Mouse (Mus musculus): Measurements from ENCODE around the gene 1700034J05Rik. TPM values are rescaled to one million over a fixed set of nuclear protein-coding genes. Genes with fewer than 3 reads are reported as not detected.

1700034J05Rik gene
- total and polyA plus RNA-seq, 3 experiments: not detected

- TF ChIP-seq RAD21 (IDR thresholded peaks at IDR 0.05; ENCODE audit: low read depth, low read length) (no peak), USF1 (IDR thresholded peaks at IDR 0.05; ENCODE audit: low read depth, low read length) (no peak), ETS1 (conservative IDR thresholded peaks at IDR 0.05; ENCODE audit: low read depth, low read length) (no peak), RCOR1 (conservative IDR thresholded peaks at IDR 0.05; ENCODE audit: low read depth, low read length) (no peak), ZNF384 (IDR thresholded peaks at IDR 0.05; ENCODE audit: low read depth, low read length) (no peak), ELF1 (IDR thresholded peaks at IDR 0.05; ENCODE audit: low read depth, low read length) (no peak), MAFK (IDR thresholded peaks at IDR 0.05; ENCODE audit: insufficient replicate concordance, low read length) (no peak), TBP (conservative IDR thresholded peaks at IDR 0.05; ENCODE audit: low read depth, low read length) (no peak), POLR2A (IDR thresholded peaks at IDR 0.05; ENCODE audit: low read depth, low read length) (no peak), CHD1 (IDR thresholded peaks at IDR 0.05; ENCODE audit: low read depth, low read length) (no peak), EP300 (IDR thresholded peaks at IDR 0.05; ENCODE audit: low read length) (no peak), MAX (IDR thresholded peaks at IDR 0.05; ENCODE audit: low read length) (no peak), E2F4 (IDR thresholded peaks at IDR 0.05; ENCODE audit: insufficient replicate concordance, low read depth, low read length) (no peak), TCF12 (IDR thresholded peaks at IDR 0.05; ENCODE audit: low read depth, low read length) (no peak), ZMIZ1 (IDR thresholded peaks at IDR 0.05; ENCODE audit: low read depth, low read length) (no peak)
- in situ Hi-C loops (cut with MboI; ENCODE audit: low pct_ligation_motif_present, low pct_unique_long_range_greater_than_20kb, low sequenced_read_pairs): no loop called here
Observed at GRCm38 (mm10) chr6:146926415-146926980, 27.7 kb downstream of the 1700034J05Rik start.

GRCm38 (mm10) chr6:146918341-146918740, 35.9 kb downstream of the 1700034J05Rik start:
- Histone ChIP-seq H3K27me3 (replicated peaks) (no peaks in the 10 kb centered on the region), H3K4me1 (ENCODE audit: control insufficient read depth in 1 of 2, insufficient read depth in 2 of 2) (peaks cover 0 to 6% of the 10 kb centered on the region in 2 experiments; a peak in 1 of 4 replicates), H3K4me2 (ENCODE audit: insufficient read depth, low read depth, poor library complexity, severe bottlenecking) (no peak overlapping the region), H3K9ac (ENCODE audit: insufficient read depth, low read depth) (no peak overlapping the region), H3K79me2 (replicated peaks; ENCODE audit: control insufficient read depth, extremely low read depth, insufficient read depth, poor library complexity, severe bottlenecking) (no peaks in the 10 kb centered on the region), H3K27ac (ENCODE audit: insufficient read depth, low read depth) (no peak overlapping the region), H3K36me3 (replicated peaks in 1 of 2; ENCODE audit: control insufficient read depth in 1 of 2, insufficient read depth in 1 of 2, low read length in 1 of 2) (peaks cover 0 to 5% of the 10 kb centered on the region in 2 experiments), H3K9me3 (replicated peaks; ENCODE audit: low read length) (no peaks in the 10 kb centered on the region), H3K4me3 (replicated peaks in 1 of 3; ENCODE audit: low read depth in 2 of 3, low read length in 2 of 3, poor library complexity in 1 of 3) (no peak overlapping the region)
- DNase-seq (ENCODE audit: extremely low read depth): no peak
- TF ChIP-seq NELFE (IDR thresholded peaks at IDR 0.05; ENCODE audit: low read depth, low read length) (no peak), MAX (IDR thresholded peaks at IDR 0.05; ENCODE audit: low read length) (no peak), KAT2A (IDR thresholded peaks at IDR 0.05; ENCODE audit: insufficient replicate concordance, low read length) (no peak), CHD1 (IDR thresholded peaks at IDR 0.05; ENCODE audit: low read depth, low read length) (no peak), USF2 (conservative IDR thresholded peaks at IDR 0.05; ENCODE audit: low read depth, low read length) (no peak), SMC3 (IDR thresholded peaks at IDR 0.05; ENCODE audit: low read depth, low read length) (no peak), ZNF384 (IDR thresholded peaks at IDR 0.05; ENCODE audit: low read depth, low read length) (no peak), ZC3H11A (IDR thresholded peaks at IDR 0.05; ENCODE audit: low read depth, low read length) (no peak), MXI1 (IDR thresholded peaks at IDR 0.05; ENCODE audit: low read depth, low read length) (no peak), IRF4 (IDR thresholded peaks at IDR 0.05; ENCODE audit: low read depth, low read length) (no peak)
- dilution Hi-C loops (cut with MboI; ENCODE audit: extremely low pct_ligation_motif_present, extremely low pct_unique_long_range_greater_than_20kb, low sequenced_read_pairs): no loop called here
- in situ Hi-C loops (cut with MboI; ENCODE audit: low pct_ligation_motif_present, low pct_unique_long_range_greater_than_20kb, low sequenced_read_pairs): no loop called here

More at GRCm38 (mm10) chr6:146926415-146926980, 27.7 kb downstream of the 1700034J05Rik start:
- DNase-seq (ENCODE audit: extremely low read depth): no peak
- H3K9me3 ChIP-seq (replicated peaks; ENCODE audit: low read length): no peaks in the 10 kb centered on the region
- H3K27me3 ChIP-seq (replicated peaks): no peaks in the 10 kb centered on the region
- H3K27ac ChIP-seq (ENCODE audit: insufficient read depth, low read depth): no peak overlapping the region
- peaks cover 0 to 4% of the 10 kb centered on the region in 2 experiments; a peak in 1 of 4 replicates for H3K4me1 ChIP-seq (ENCODE audit: control insufficient read depth in 1 of 2, insufficient read depth in 2 of 2)
- no peak overlapping the region for H3K4me2 ChIP-seq (ENCODE audit: insufficient read depth, low read depth, poor library complexity, severe bottlenecking)
- H3K79me2 ChIP-seq (replicated peaks; ENCODE audit: control insufficient read depth, extremely low read depth, insufficient read depth, poor library complexity, severe bottlenecking): no peaks in the 10 kb centered on the region
- H3K4me3 ChIP-seq (replicated peaks in 1 of 3; ENCODE audit: low read depth in 2 of 3, low read length in 2 of 3, poor library complexity in 1 of 3): no peak overlapping the region
- peaks cover 0 to 5% of the 10 kb centered on the region in 2 experiments for H3K36me3 ChIP-seq (replicated peaks in 1 of 2; ENCODE audit: control insufficient read depth in 1 of 2, insufficient read depth in 1 of 2, low read length in 1 of 2)
- H3K9ac ChIP-seq (ENCODE audit: insufficient read depth, low read depth): no peak overlapping the region
- dilution Hi-C loops (cut with MboI; ENCODE audit: extremely low pct_ligation_motif_present, extremely low pct_unique_long_range_greater_than_20kb, low sequenced_read_pairs): no loop called here

Data from CH12.LX (cell line).